Mouse (Mus musculus) right cerebral cortex, postnatal 36 days (tissue): Measurements from ENCODE around the gene Mb.
"Not testable (repeated sequence)": the region's sequence is repeated elsewhere in the genome, so short reads cannot be mapped to it uniquely, and the experiment has no call there.

ENCODE experiments used
- DNase-seq, 2 experiments: peaks; one replicate each; pipeline ENCODE4 v3.0.0; 2022; ENCODE audit warnings: low spot score in 2 of 2, mixed read lengths in 1 of 2

Gene Mb

GRCm38 (mm10) chr15:77065259-77065852, 14.9 kb upstream of the Mb start:
- DNase-seq: no peak

- DNase-seq: no peak
These were observed 12.3 kb upstream of the Mb start for GRCm38 (mm10) chr15:77062746-77063145.

GRCm38 (mm10) chr15:77059416-77059815, 8.9 kb upstream of the Mb start:
- not testable (repeated sequence) for DNase-seq

- no peak for DNase-seq
These were observed 8.1 kb upstream of the Mb start for GRCm38 (mm10) chr15:77058566-77058965.

GRCm38 (mm10) chr15:77056791-77057051, 6.3 kb upstream of the Mb start:
- no peak for DNase-seq

- DNase-seq: no peak
These were observed 5.7 kb upstream of the Mb start for GRCm38 (mm10) chr15:77056001-77056790.

GRCm38 (mm10) chr15:77054611-77055175, 4.2 kb upstream of the Mb start:
- no peak for DNase-seq

GRCm38 (mm10) chr15:77053021-77053420, 2.6 kb upstream of the Mb start:
- no peak for DNase-seq

- no peak for DNase-seq
These were observed 1.7 kb upstream of the Mb start for GRCm38 (mm10) chr15:77052176-77052575.

GRCm38 (mm10) chr15:77045609-77046008, 4.9 kb downstream of the Mb start:
- no peak for DNase-seq

- DNase-seq: no peak
These were observed 5.7 kb downstream of the Mb start, which contains the start of gene Apol6 for GRCm38 (mm10) chr15:77044597-77045320. TSS of gene Apol6 (plus strand) at chr15:77044729.

GRCm38 (mm10) chr15:77040784-77041183, 9.7 kb downstream of the Mb start:
- no peak for DNase-seq

GRCm38 (mm10) chr15:77039211-77039700, 11.2 kb downstream of the Mb start:
- no peak for DNase-seq

- no peak for DNase-seq
These were observed 12.9 kb downstream of the Mb start for GRCm38 (mm10) chr15:77037278-77038161.

- no peak for DNase-seq
These were observed 13.5 kb downstream of the Mb start for GRCm38 (mm10) chr15:77036989-77037277.

GRCm38 (mm10) chr15:77036320-77036988, 14.0 kb downstream of the Mb start:
- no peak for DNase-seq

- no peak for DNase-seq
These were observed 14.8 kb downstream of the Mb start for GRCm38 (mm10) chr15:77035643-77036042.

- DNase-seq: no peak
These were observed 15.9 kb downstream of the Mb start for GRCm38 (mm10) chr15:77034526-77034925.

GRCm38 (mm10) chr15:77031271-77031670, 19.2 kb downstream of the Mb start:
- DNase-seq: no peak

- peak in 1 of 2 experiments; percentile 30 for DNase-seq
These were observed 21.0 kb downstream of the Mb start for GRCm38 (mm10) chr15:77029331-77029991.
